Mouse (Mus musculus) intestine, postnatal 0 days (tissue): Measurements from ENCODE around the gene Zkscan2. TPM values are rescaled to one million over a fixed set of nuclear protein-coding genes. Genes with fewer than 3 reads are reported as not detected.

Experiments used
- ATAC-seq: fragments of 200-750 bp; cut with Nextera tagmentation; 2 replicates; pipeline ENCODE4 v1.8.0; 2017; ENCODE audit warnings: mild to moderate bottlenecking, moderate TSS enrichment, moderate library complexity
- H3K27ac ChIP-seq: fragments of 300-500 bp; sonication (generic); 2 replicates; pipeline ENCODE4 v1.5.1; 2014; ENCODE audit warnings: mild to moderate bottlenecking, low read depth, low read length, moderate library complexity
- H3K27me3 ChIP-seq: fragments of 300-500 bp; sonication (generic); replicated peaks from 2 replicates; pipeline ENCODE4 v1.6.1; 2014; ENCODE audit warnings: low read length, mixed read lengths; ENCODE audit not compliant: control insufficient read depth, insufficient read depth
- H3K36me3 ChIP-seq: fragments of 300-500 bp; sonication (generic); 2 replicates; pipeline ENCODE4 v1.6.1; 2014; ENCODE audit warnings: mild to moderate bottlenecking, moderate library complexity; ENCODE audit not compliant: control insufficient read depth, insufficient read depth
- H3K4me1 ChIP-seq: fragments of 300-500 bp; sonication (generic); replicated peaks from 2 replicates; pipeline ENCODE4 v1.6.1; 2014; ENCODE audit warnings: antibody characterized with exemption, low read length, mixed read lengths; ENCODE audit not compliant: control insufficient read depth, insufficient read depth
- H3K4me2 ChIP-seq: fragments of 300-500 bp; sonication (generic); replicated peaks from 2 replicates; pipeline ENCODE4 v1.6.1; 2014; ENCODE audit warnings: low read depth, mild to moderate bottlenecking, moderate library complexity
- H3K4me3 ChIP-seq: fragments of 300-500 bp; sonication (generic); 2 replicates; pipeline ENCODE4 v1.5.1; 2014; ENCODE audit warnings: low read depth, low read length
- H3K9ac ChIP-seq: fragments of 300-500 bp; sonication (generic); 2 replicates; pipeline ENCODE4 v1.6.1; 2014; ENCODE audit warnings: mild to moderate bottlenecking, low read depth, low read length
- H3K9me3 ChIP-seq: fragments of 300-500 bp; sonication (generic); 2 replicates; pipeline ENCODE4 v1.6.1; 2016; ENCODE audit warnings: mixed run types; ENCODE audit not compliant: control insufficient read depth
- CTCF ChIP-seq: sonication (generic); IDR thresholded peaks from 2 replicates; pipeline ENCODE4 v1.5.1; 2016; ENCODE audit warnings: low read depth, mild to moderate bottlenecking, control low read depth, antibody characterized with exemption, moderate library complexity
- WGBS: fragments of 180-500 bp; shearing (Covaris S2); extraction: QIAGEN DNeasy Blood & Tissue Kit; methylation state at CpG from one replicate; pipeline ENCODE4 v1.1.7; 2014; 5-methylcytosine and 5-hydroxymethylcytosine counted together
- polyA plus RNA-seq: library from polyadenylated mRNA; unstranded; fragments of >200 nt; fragmentation: Nextera tagmentation; extraction: Ambion mirVana; gene quantifications from 2 replicates; pipeline ENCODE4 v1.2.1, GENCODE M21; 2015

Gene Zkscan2
- polyA plus RNA-seq, 1 experiment from 2014 or later, result 0.31 TPM

DNA sequence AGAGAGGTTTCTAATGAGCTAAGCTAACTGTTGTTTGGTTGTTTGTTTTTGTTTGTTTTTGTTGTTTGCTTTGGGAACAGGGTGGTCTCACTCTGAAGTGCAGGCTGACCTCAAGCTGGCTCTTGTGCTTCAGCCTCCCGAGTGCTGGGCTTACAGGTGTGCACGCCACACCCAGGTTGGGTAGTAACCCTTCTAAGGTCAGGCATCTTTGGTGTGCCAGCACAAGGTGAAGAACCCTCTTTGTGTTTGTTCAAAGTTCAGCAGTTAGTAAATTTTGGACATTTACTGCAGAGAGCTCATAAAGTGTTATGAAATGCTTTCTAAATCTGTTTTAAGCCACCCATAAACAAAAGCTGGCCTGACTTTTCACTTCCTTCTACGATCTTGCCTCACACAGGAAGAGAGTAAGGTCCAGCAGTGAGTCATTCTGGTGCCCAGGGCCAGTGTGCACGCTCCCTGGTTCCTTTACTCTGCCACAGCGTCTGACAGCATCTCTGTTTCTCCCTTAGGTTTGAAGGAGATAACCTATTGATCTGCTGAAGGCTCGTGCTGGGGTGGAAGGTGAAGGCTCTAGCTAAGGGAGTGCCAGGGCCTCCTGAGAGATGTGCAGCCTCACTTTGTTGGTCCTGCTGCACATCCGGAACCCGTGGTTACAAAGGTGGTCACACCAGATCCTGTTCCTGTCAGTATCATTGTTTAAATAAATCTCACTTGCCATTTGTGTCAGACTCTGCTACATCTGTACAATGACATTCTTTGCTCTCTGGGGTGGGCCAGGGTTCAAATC is 70.4 kb downstream of the Zkscan2 start:
- no peak overlapping the region; the same call in 1 of the 2 replicates for H3K9ac ChIP-seq
- TF ChIP-seq CTCF, result no peak
- no peaks in the 10 kb centered on the region for H3K27me3 ChIP-seq
- 35% methylated on average over 8 of the region's 8 CpGs for WGBS
- H3K27ac ChIP-seq, result peak overlapping the region; percentile 70
- ATAC-seq, result peak; percentile 98
- no peak overlapping the region for H3K4me3 ChIP-seq
- no peak overlapping the region for H3K4me2 ChIP-seq
- H3K9me3 ChIP-seq, result no peaks in the 10 kb centered on the region
- H3K4me1 ChIP-seq, result peaks cover 13% of the 10 kb centered on the region; the same call in 1 of the 2 replicates
- H3K36me3 ChIP-seq, result peaks cover 7% of the 10 kb centered on the region; the same call in 1 of the 2 replicates

Other genes with a start within 250 kb of the Zkscan2 start
- gene Lcmt1, start 130.7 kb downstream of the Zkscan2 start, polyA plus RNA-seq, result 36.2 and 41.5 TPM in 2 replicates
- gene Arhgap17, start 130.5 kb downstream of the Zkscan2 start, polyA plus RNA-seq, result 17.2 and 18.0 TPM in 2 replicates
- gene Aqp8, start 38.2 kb downstream of the Zkscan2 start, polyA plus RNA-seq, result 23.1 and 30.8 TPM in 2 replicates